Comparison of ENCODE assay signal across 10 mouse cellular contexts in the genomic region with DNA sequence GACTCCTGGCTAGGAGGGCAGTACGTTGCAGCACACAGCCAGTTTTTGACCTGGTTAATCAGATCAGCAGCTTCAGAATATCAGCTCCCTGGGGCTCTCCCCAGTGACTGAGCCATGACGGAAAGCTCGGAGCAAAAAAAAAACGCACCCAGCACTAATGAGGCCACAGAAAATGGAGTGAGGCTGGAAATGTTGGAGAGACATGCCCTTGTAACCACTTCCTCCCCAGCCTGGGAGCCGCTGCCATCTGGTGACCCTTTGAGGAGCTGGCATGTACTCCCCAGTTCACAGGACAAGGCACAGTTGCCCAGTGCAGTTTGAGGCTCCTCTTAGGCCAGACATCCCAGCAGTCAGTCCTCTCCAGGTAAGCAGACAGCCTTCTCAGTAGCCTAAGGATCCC. TPM values are rescaled to one million over a fixed set of nuclear protein-coding genes. Genes with fewer than 3 reads are reported as not detected.
A peak's percentile ranks its signal among the peaks of the same experiment; 100 is the strongest.
DNase-seq lines count a peak whose midpoint lies in the region; ATAC-seq lines count a peak whose summit lies in the region.
"Had no signal": no experiment of that assay in that cellular context is flagged by ENCODE, and none has a peak within 500 bp of the region (broad histone marks: within the 10 kb centered on the region; RNA-seq: fewer than 3 reads in every experiment).

No protein-coding gene starts in this region.

- ATAC-seq in hindbrain, embryonic 12.5 days (ENCODE audit: low FRiP score), result no peak
- ATAC-seq in hindbrain, embryonic 14.5 days (ENCODE audit: low FRiP score), result no peak
- ATAC-seq: activated CD4-positive, CD25-positive, alpha-beta regulatory T cell, adult 4 months had no signal

- DNase-seq in hindbrain, embryonic 14.5 days (ENCODE audit: low spot score), result no peak
- DNase-seq in thymus, postnatal 0 days (ENCODE audit: low spot score), result peak; percentile 12
- DNase-seq in thymus, adult 18-20 months, result no peak
- DNase-seq in cerebellum, adult 9-10 months, result peak; percentile 65
- DNase-seq in left cerebral cortex, postnatal 25 days (ENCODE audit: low spot score in 2 of 2), result no peak
- DNase-seq in forebrain, embryonic 10.5 days (ENCODE audit: extremely low spot score, low spot score), result no peak
- DNase-seq: lung, postnatal 4 days had no signal

- intact Hi-C loops in left cerebral cortex, postnatal 25 days (cut with DNase I), result no loop called here

- H3K36me3 ChIP-seq in hindbrain, embryonic 12.5 days, result peaks cover 63% of the 10 kb centered on the region
- H3K36me3 ChIP-seq in hindbrain, embryonic 14.5 days (replicated peaks; ENCODE audit: control insufficient read depth, insufficient read depth), result peaks cover 68% of the 10 kb centered on the region
- peaks cover 79% of the 10 kb centered on the region for H3K36me3 ChIP-seq in forebrain, embryonic 10.5 days (replicated peaks)

- H3K4me1 ChIP-seq in hindbrain, embryonic 12.5 days, result peaks cover 34% of the 10 kb centered on the region
- peaks cover 35% of the 10 kb centered on the region for H3K4me1 ChIP-seq in hindbrain, embryonic 14.5 days (replicated peaks; ENCODE audit: control insufficient read depth, insufficient read depth, low read length)
- peaks cover 42% of the 10 kb centered on the region for H3K4me1 ChIP-seq in forebrain, embryonic 10.5 days

- WGBS in hindbrain, embryonic 12.5 days, result 64% methylated on average over 5 of the region's 5 CpGs
- 67% methylated on average over 5 of the region's 5 CpGs for WGBS in hindbrain, embryonic 14.5 days
- WGBS in forebrain, embryonic 10.5 days, result 81% methylated on average over 5 of the region's 5 CpGs

- H3K27me3 ChIP-seq in hindbrain, embryonic 12.5 days, result no peaks in the 10 kb centered on the region
- no peaks in the 10 kb centered on the region for H3K27me3 ChIP-seq in hindbrain, embryonic 14.5 days (ENCODE audit: control insufficient read depth, insufficient read depth, low read length)
- no peaks in the 10 kb centered on the region for H3K27me3 ChIP-seq in forebrain, embryonic 10.5 days (ENCODE audit: poor library complexity, severe bottlenecking)

- H3K4me2 ChIP-seq in hindbrain, embryonic 12.5 days (replicated peaks), result no peak overlapping the region
- H3K4me2 ChIP-seq in hindbrain, embryonic 14.5 days (replicated peaks), result no peak overlapping the region
- H3K4me2 ChIP-seq: heart, embryonic 11.5 days had no signal

- H3K9me3 ChIP-seq in hindbrain, embryonic 12.5 days (replicated peaks), result no peaks in the 10 kb centered on the region
- H3K9me3 ChIP-seq in hindbrain, embryonic 14.5 days (ENCODE audit: control insufficient read depth, low read length), result no peaks in the 10 kb centered on the region
- no peaks in the 10 kb centered on the region for H3K9me3 ChIP-seq in forebrain, embryonic 10.5 days

- no peak overlapping the region for H3K4me3 ChIP-seq in hindbrain, embryonic 12.5 days
- H3K4me3 ChIP-seq in hindbrain, embryonic 14.5 days (replicated peaks; ENCODE audit: low read length), result no peak overlapping the region
- H3K4me3 ChIP-seq in forebrain, embryonic 10.5 days, result no peak overlapping the region

- 0 out of 2 replicates have a peak overlapping the region, but pooled peaks have one; percentile 40 for H3K27ac ChIP-seq in hindbrain, embryonic 12.5 days
- no peak overlapping the region for H3K27ac ChIP-seq in hindbrain, embryonic 14.5 days
- no peak overlapping the region for H3K27ac ChIP-seq in forebrain, embryonic 10.5 days

- no peak overlapping the region for H3K9ac ChIP-seq in hindbrain, embryonic 12.5 days
- H3K9ac ChIP-seq in hindbrain, embryonic 14.5 days, result no peak overlapping the region

RNA-seq across cellular contexts. Expression of gene Inpp5e, which starts 1.1 kb away (rescaled TPM):
- polyA plus RNA-seq in hindbrain, embryonic 12.5 days (2016; fragmentation: Nextera tagmentation; extraction: Ambion mirVana), result 31.4 and 35.4 TPM in 2 replicates
- 22.1 and 23.0 TPM in 2 replicates for polyA plus RNA-seq in hindbrain, embryonic 14.5 days (2014; fragmentation: Nextera tagmentation; extraction: Ambion mirVana)
- polyA plus RNA-seq in thymus, postnatal 0 days (2015; fragmentation: Nextera tagmentation; extraction: Ambion mirVana), result 13.9 and 14.1 TPM in 2 replicates
- 10 to 100 TPM; 19.9 to 22.4 TPM for total RNA-seq in left cerebral cortex, postnatal 25 days (2021)
- 24.6 and 25.5 TPM in 2 replicates for polyA plus RNA-seq in forebrain, embryonic 10.5 days (2016; fragmentation: Nextera tagmentation; extraction: Ambion mirVana)

RNA-seq across cellular contexts. Expression of gene Pmpca, which starts 21.0 kb away (rescaled TPM):
- 107 and 110 TPM in 2 replicates for polyA plus RNA-seq in hindbrain, embryonic 12.5 days (2016; fragmentation: Nextera tagmentation; extraction: Ambion mirVana)
- polyA plus RNA-seq in hindbrain, embryonic 14.5 days (2014; fragmentation: Nextera tagmentation; extraction: Ambion mirVana), result 76.8 and 81.6 TPM in 2 replicates
- polyA plus RNA-seq in thymus, postnatal 0 days (2015; fragmentation: Nextera tagmentation; extraction: Ambion mirVana), result 81.8 and 83.4 TPM in 2 replicates
- 10 to 100 TPM; 92.3 to 92.8 TPM for total RNA-seq in left cerebral cortex, postnatal 25 days (2021)
- polyA plus RNA-seq in forebrain, embryonic 10.5 days (2016; fragmentation: Nextera tagmentation; extraction: Ambion mirVana), result 151 and 156 TPM in 2 replicates

RNA-seq across cellular contexts. Expression of gene Entr1, which starts 21.0 kb away (rescaled TPM):
- 179 and 188 TPM in 2 replicates for polyA plus RNA-seq in hindbrain, embryonic 12.5 days (2016; fragmentation: Nextera tagmentation; extraction: Ambion mirVana)
- polyA plus RNA-seq in hindbrain, embryonic 14.5 days (2014; fragmentation: Nextera tagmentation; extraction: Ambion mirVana), result 134 and 141 TPM in 2 replicates
- polyA plus RNA-seq in thymus, postnatal 0 days (2015; fragmentation: Nextera tagmentation; extraction: Ambion mirVana), result 164 and 184 TPM in 2 replicates
- 100 to 1,000 TPM; 146 to 163 TPM for total RNA-seq in left cerebral cortex, postnatal 25 days (2021)
- 127 and 128 TPM in 2 replicates for polyA plus RNA-seq in forebrain, embryonic 10.5 days (2016; fragmentation: Nextera tagmentation; extraction: Ambion mirVana)

RNA-seq across cellular contexts. Expression of gene Snapc4, which starts 29.6 kb away (rescaled TPM):
- 36.2 and 37.3 TPM in 2 replicates for polyA plus RNA-seq in hindbrain, embryonic 12.5 days (2016; fragmentation: Nextera tagmentation; extraction: Ambion mirVana)
- polyA plus RNA-seq in hindbrain, embryonic 14.5 days (2014; fragmentation: Nextera tagmentation; extraction: Ambion mirVana), result 25.4 and 29.3 TPM in 2 replicates
- 14.2 and 19.4 TPM in 2 replicates for polyA plus RNA-seq in thymus, postnatal 0 days (2015; fragmentation: Nextera tagmentation; extraction: Ambion mirVana)
- total RNA-seq in left cerebral cortex, postnatal 25 days (2021), result 10 to 100 TPM; 56.9 to 67.7 TPM
- 37.8 and 38.9 TPM in 2 replicates for polyA plus RNA-seq in forebrain, embryonic 10.5 days (2016; fragmentation: Nextera tagmentation; extraction: Ambion mirVana)

RNA-seq across cellular contexts. Expression of gene Sec16a, which starts 34.9 kb away (rescaled TPM):
- polyA plus RNA-seq in hindbrain, embryonic 12.5 days (2016; fragmentation: Nextera tagmentation; extraction: Ambion mirVana), result 32.3 and 35.3 TPM in 2 replicates
- polyA plus RNA-seq in hindbrain, embryonic 14.5 days (2014; fragmentation: Nextera tagmentation; extraction: Ambion mirVana), result 29.1 and 30.0 TPM in 2 replicates
- 12.4 and 12.9 TPM in 2 replicates for polyA plus RNA-seq in thymus, postnatal 0 days (2015; fragmentation: Nextera tagmentation; extraction: Ambion mirVana)
- total RNA-seq in left cerebral cortex, postnatal 25 days (2021), result 10 to 100 TPM; 43.1 to 49.2 TPM
- 27.0 and 29.8 TPM in 2 replicates for polyA plus RNA-seq in forebrain, embryonic 10.5 days (2016; fragmentation: Nextera tagmentation; extraction: Ambion mirVana)

Comparison
In these comparisons a context has a peak if more than half of its experiments do, and no peak if none do; other contexts are left out.
1. DNase-seq: peak in thymus, postnatal 0 days (single experiment) and cerebellum, adult 9-10 months (single experiment); none in hindbrain, embryonic 14.5 days (single experiment), thymus, adult 18-20 months (0 of 2), left cerebral cortex, postnatal 25 days (0 of 2) and forebrain, embryonic 10.5 days (single experiment).